20 mouse cellular contexts compared by ENCODE assay signal in the genomic region with DNA sequence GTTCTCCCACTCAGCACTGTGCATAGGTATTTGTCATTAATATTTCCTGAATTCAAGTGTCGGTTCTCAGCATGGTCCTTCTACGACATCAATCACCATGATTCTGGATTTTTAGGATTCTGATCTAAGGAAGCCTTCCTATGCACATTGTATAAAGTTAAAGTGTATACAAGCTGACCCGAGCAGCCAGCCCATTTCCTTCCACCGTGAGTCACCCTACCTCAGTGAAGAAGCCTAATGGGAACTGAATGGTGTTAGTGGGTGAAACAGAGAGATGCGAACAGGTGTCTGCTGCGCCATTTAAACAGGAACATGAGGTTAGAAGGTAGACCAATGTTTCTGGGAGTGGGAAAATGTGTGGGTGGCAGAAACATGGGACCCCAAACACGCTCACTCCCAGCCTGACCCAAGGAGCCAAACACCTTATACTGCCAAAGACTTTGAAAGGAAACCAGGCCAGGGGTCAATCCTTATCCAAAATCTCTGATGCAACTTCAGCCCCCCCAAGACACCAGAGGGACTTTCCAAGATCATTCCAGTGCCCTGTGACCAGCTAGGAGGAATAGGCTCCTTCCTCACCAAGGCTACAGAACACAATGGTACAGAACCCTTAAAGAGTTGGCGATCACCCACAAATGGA.
DNase-seq lines count a peak whose midpoint lies in the region; TF ChIP-seq lines count a peak whose summit lies in the region.
"Had no signal": no experiment of that assay in that cellular context is flagged by ENCODE, and none has a peak within 500 bp of the region (broad histone marks: within the 10 kb centered on the region; RNA-seq: fewer than 3 reads in every experiment).

No protein-coding gene starts in this region.

- TF ChIP-seq CTCF in spleen, adult 2 months (IDR thresholded peaks at IDR 0.05; ENCODE audit: extremely low read depth, insufficient read depth, insufficient read length, insufficient replicate concordance): no peak

- H3K36me3 ChIP-seq in spleen, adult 2 months (ENCODE audit: control insufficient read depth, insufficient read depth, low read length): peaks cover 2% of the 10 kb centered on the region; the same call in 1 of the 2 replicates
- H3K36me3 ChIP-seq: embryonic facial prominence, embryonic 15.5 days; forebrain, embryonic 10.5 days; hindbrain, embryonic 10.5 days had no signal

- H3K27ac ChIP-seq in spleen, adult 2 months (ENCODE audit: insufficient read depth, low read length): peak overlapping the region; percentile 51
- H3K27ac ChIP-seq: embryonic facial prominence, embryonic 15.5 days; hindbrain, embryonic 10.5 days; hindbrain, embryonic 14.5 days had no signal

- no peaks in the 10 kb centered on the region for H3K27me3 ChIP-seq in spleen, adult 2 months (ENCODE audit: control insufficient read depth, insufficient read depth, low read length)
- H3K27me3 ChIP-seq: embryonic facial prominence, embryonic 15.5 days had no signal

- no peak overlapping the region for H3K4me3 ChIP-seq in spleen, adult 2 months (ENCODE audit: extremely low read depth, insufficient read depth, insufficient read length)
- H3K4me3 ChIP-seq: embryonic facial prominence, embryonic 15.5 days; erythroblast, embryonic 14.5 days; forebrain, embryonic 10.5 days; gastrocnemius, adult 2 months; hindbrain, embryonic 10.5 days had no signal

- peaks cover 50% of the 10 kb centered on the region for H3K4me1 ChIP-seq in spleen, adult 2 months (ENCODE audit: control insufficient read depth, insufficient read depth, insufficient read length)
- H3K4me1 ChIP-seq: hindbrain, embryonic 10.5 days had no signal

- TF ChIP-seq POLR2A in spleen, adult 2 months (IDR thresholded peaks at IDR 0.05; ENCODE audit: low read depth, low read length): no peak

- 64% methylated on average over 8 of the region's 8 CpGs for WGBS in spleen, adult 2 months

- DNase-seq in spleen, adult 2 months (ENCODE audit: low read depth in 1 of 2, low spot score in 2 of 2): no peak
- DNase-seq in spleen, postnatal 14 days (ENCODE audit: low spot score in 2 of 2): no peak
- DNase-seq in 416B (ENCODE audit: low read depth): peak; percentile 52
- DNase-seq in B cell, adult 2 months: peak; percentile 12 to 18
- DNase-seq in natural killer cell, adult 2 months (ENCODE audit: low spot score in 2 of 2): peak; percentile 30 to 58
- no peak for DNase-seq in lung, postnatal 36 days
- DNase-seq: adrenal gland, adult 2 months; adrenal gland, postnatal 36 days; cerebellum, adult 11 months; cerebellum, adult 8-10 months; cerebellum, postnatal 14 days; embryo, embryonic 11 days; gastrocnemius, adult 2 months; gastrocnemius, postnatal 25 days; heart, postnatal 10 days had no signal

Comparison
In these comparisons a context has a peak if more than half of its experiments do, and no peak if none do; other contexts are left out.
1. DNase-seq: peak in 416B (single experiment), B cell, adult 2 months (2 of 2) and natural killer cell, adult 2 months (2 of 2); none in spleen, adult 2 months (0 of 2), spleen, postnatal 14 days (0 of 2) and lung, postnatal 36 days (single experiment).